Mouse (Mus musculus): Measurements from ENCODE around the gene Palld. TPM values are rescaled to one million over a fixed set of nuclear protein-coding genes. Genes with fewer than 3 reads are reported as not detected.

Palld gene
- polyA plus RNA-seq, 1 experiment from 2014 or later: 83.1 TPM

DNA sequence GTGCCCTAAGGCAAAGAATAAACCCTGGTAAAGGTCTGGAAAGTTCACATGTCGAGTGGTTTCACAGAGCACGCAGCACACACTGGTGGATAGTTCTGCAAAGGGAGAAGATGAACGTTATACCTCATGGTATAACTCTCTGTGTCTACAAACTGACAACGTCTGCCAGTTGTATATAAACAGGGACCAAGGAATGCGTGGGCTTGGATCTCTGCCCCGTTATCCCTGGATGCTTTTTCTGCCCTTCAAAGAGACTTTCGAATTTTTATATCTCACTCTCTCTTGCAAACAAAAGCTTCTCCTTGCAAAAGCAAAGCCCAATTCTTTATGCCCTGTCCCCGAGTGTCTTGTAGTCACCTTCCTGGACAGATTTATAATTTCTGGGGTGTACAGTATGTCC lies 319.9 kb downstream of the Palld start:
- Histone ChIP-seq H3K4me3 (replicated peaks; ENCODE audit: low read length) (no peak overlapping the region), H3K4me1 (ENCODE audit: control insufficient read depth, insufficient read depth, low read length) (peaks cover 34% of the 10 kb centered on the region), H3K9ac (ENCODE audit: low read length) (no peak overlapping the region), H3K4me2 (ENCODE audit: low read depth, low read length) (no peak overlapping the region), H3K9me3 (replicated peaks; ENCODE audit: control insufficient read depth, low read length) (no peaks in the 10 kb centered on the region), H3K27ac (ENCODE audit: low read length) (no peak overlapping the region), H3K27me3 (ENCODE audit: control insufficient read depth, insufficient read depth, low read length) (no peaks in the 10 kb centered on the region), H3K36me3 (ENCODE audit: control insufficient read depth, insufficient read depth, low read length) (0 out of 2 replicates have a peak, but pooled peaks cover 3% of the 10 kb centered on the region)
- ATAC-seq (ENCODE audit: insufficient read depth, low FRiP score): no peak
- 55% methylated on average over 8 of the region's 8 CpGs for WGBS

DNA sequence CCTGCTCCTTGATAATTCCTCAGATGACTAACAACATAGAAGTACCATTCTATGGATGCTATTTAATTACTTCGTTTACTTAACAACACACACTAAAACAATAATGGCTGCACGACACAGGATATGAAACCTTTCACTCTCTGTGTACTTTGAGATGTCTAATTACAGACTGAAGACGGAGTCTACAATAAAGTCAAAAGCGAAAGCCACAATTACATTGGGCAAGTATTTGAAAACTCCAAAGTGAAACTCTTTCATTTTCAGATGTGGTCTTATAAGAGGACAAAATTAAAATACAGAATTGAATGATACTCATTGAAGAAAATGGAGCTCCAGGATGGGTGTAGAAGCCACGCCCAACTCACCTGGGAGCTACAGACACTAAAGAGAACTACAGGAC lies 321.2 kb downstream of the Palld start:
- H3K27me3 ChIP-seq (ENCODE audit: control insufficient read depth, insufficient read depth, low read length): no peaks in the 10 kb centered on the region
- H3K4me2 ChIP-seq (ENCODE audit: low read depth, low read length): no peak overlapping the region
- H3K27ac ChIP-seq (ENCODE audit: low read length): no peak overlapping the region
- 83% methylated on average over 5 of the region's 5 CpGs for WGBS
- H3K9ac ChIP-seq (ENCODE audit: low read length): no peak overlapping the region
- no peaks in the 10 kb centered on the region for H3K9me3 ChIP-seq (replicated peaks; ENCODE audit: control insufficient read depth, low read length)
- no peak for ATAC-seq (ENCODE audit: insufficient read depth, low FRiP score)
- H3K4me1 ChIP-seq (ENCODE audit: control insufficient read depth, insufficient read depth, low read length): peaks cover 30% of the 10 kb centered on the region
- H3K4me3 ChIP-seq (replicated peaks; ENCODE audit: low read length): no peak overlapping the region
- H3K36me3 ChIP-seq (ENCODE audit: control insufficient read depth, insufficient read depth, low read length): 0 out of 2 replicates have a peak, but pooled peaks cover 3% of the 10 kb centered on the region

DNA sequence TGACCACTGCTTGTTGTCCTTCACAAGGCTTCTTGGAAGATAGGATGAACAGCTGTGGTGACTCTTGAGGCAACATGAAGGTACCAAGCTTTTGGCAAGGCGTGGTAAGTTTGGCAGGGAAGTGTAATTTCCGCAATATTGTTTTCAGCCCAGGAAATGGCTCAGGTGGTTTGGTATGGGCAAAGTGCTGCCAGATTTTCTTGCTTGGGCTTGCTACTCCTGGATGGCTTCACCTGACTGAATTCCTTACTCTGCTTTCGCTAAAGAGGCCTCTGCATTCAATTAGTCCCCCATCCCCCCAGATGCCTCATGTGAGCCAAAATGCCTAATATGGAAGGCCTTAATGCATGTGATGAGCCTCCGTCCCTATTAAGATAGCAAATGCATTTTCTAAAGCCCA lies 322.7 kb downstream of the Palld start:
- no peaks in the 10 kb centered on the region for H3K9me3 ChIP-seq (replicated peaks; ENCODE audit: control insufficient read depth, low read length)
- H3K36me3 ChIP-seq (ENCODE audit: control insufficient read depth, insufficient read depth, low read length): no peaks in the 10 kb centered on the region
- no peak overlapping the region for H3K27ac ChIP-seq (ENCODE audit: low read length)
- H3K4me3 ChIP-seq (replicated peaks; ENCODE audit: low read length): no peak overlapping the region
- no peak for ATAC-seq (ENCODE audit: insufficient read depth, low FRiP score)
- peaks cover 22% of the 10 kb centered on the region for H3K4me1 ChIP-seq (ENCODE audit: control insufficient read depth, insufficient read depth, low read length)
- WGBS: 69% methylated on average over 4 of the region's 4 CpGs
- no peaks in the 10 kb centered on the region for H3K27me3 ChIP-seq (ENCODE audit: control insufficient read depth, insufficient read depth, low read length)
- no peak overlapping the region for H3K4me2 ChIP-seq (ENCODE audit: low read depth, low read length)
- no peak overlapping the region for H3K9ac ChIP-seq (ENCODE audit: low read length)

DNA sequence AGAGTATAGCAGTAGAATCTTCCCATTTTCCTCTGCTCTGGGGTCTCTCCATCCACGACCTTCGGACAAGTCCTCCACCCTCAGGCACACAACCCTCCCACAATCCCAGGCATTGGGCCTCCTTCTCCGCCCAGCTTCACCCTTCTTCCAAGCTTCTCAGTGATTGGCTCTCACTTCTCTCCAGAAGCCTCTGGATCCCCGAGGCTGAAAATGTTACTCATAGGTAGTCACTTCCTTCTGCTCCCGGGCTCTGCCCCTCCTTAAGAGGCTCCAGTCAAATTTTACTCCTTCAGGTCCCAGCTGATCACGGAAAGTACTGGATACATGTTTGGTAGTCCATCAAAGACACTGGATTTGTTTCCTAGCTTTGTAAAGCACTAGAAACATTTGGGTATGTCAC lies 323.7 kb downstream of the Palld start:
- 76% methylated on average over 6 of the region's 6 CpGs for WGBS
- ATAC-seq (ENCODE audit: insufficient read depth, low FRiP score): no peak

DNA sequence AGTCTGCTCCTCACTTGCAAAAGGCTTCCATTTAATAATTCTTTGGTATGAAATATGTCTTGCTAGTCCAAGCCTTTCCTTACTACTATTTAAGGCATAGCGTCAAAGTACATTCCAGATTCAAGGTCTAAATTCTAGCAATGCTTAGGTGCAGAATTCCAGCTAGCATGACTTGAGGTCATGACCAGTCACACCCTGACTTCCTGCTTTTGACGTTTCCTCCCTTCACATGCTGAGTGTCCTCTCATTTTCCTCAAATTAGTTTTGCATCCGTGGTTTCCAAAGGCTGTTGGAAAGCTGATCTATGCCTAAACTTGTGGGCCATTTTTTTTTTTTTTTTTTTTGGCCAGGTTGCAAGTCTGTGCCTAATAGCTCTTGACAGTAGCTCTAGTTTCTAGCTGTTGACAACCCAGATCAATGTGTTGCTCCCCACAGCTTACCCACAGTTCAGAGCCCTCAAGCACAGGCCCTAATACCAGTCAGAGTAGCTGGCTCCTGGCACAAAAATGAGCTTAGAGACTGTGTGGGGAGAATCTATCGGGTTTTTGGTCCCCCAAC lies 327.3 kb downstream of the Palld start:
- H3K4me1 ChIP-seq (ENCODE audit: control insufficient read depth, insufficient read depth, low read length): peaks cover 16% of the 10 kb centered on the region; the same call in 1 of the 2 replicates
- no peaks in the 10 kb centered on the region for H3K27me3 ChIP-seq (ENCODE audit: control insufficient read depth, insufficient read depth, low read length)
- H3K27ac ChIP-seq (ENCODE audit: low read length): no peak overlapping the region
- H3K4me3 ChIP-seq (replicated peaks; ENCODE audit: low read length): no peak overlapping the region
- no peak overlapping the region for H3K4me2 ChIP-seq (ENCODE audit: low read depth, low read length)
- WGBS: 54% methylated on average over 4 of the region's 4 CpGs
- H3K36me3 ChIP-seq (ENCODE audit: control insufficient read depth, insufficient read depth, low read length): no peaks in the 10 kb centered on the region
- no peak overlapping the region for H3K9ac ChIP-seq (ENCODE audit: low read length)
- H3K9me3 ChIP-seq (replicated peaks; ENCODE audit: control insufficient read depth, low read length): no peaks in the 10 kb centered on the region
- ATAC-seq (ENCODE audit: insufficient read depth, low FRiP score): no peak

More for the DNA sequence above, 323.7 kb downstream of the Palld start:
- no peaks in the 10 kb centered on the region for H3K9me3 ChIP-seq (replicated peaks; ENCODE audit: control insufficient read depth, low read length)
- H3K9ac ChIP-seq (ENCODE audit: low read length): no peak overlapping the region
- peaks cover 21% of the 10 kb centered on the region for H3K4me1 ChIP-seq (ENCODE audit: control insufficient read depth, insufficient read depth, low read length)
- no peak overlapping the region for H3K27ac ChIP-seq (ENCODE audit: low read length)
- H3K36me3 ChIP-seq (ENCODE audit: control insufficient read depth, insufficient read depth, low read length): no peaks in the 10 kb centered on the region
- H3K4me3 ChIP-seq (replicated peaks; ENCODE audit: low read length): no peak overlapping the region
- no peak overlapping the region for H3K4me2 ChIP-seq (ENCODE audit: low read depth, low read length)
- no peaks in the 10 kb centered on the region for H3K27me3 ChIP-seq (ENCODE audit: control insufficient read depth, insufficient read depth, low read length)

DNA sequence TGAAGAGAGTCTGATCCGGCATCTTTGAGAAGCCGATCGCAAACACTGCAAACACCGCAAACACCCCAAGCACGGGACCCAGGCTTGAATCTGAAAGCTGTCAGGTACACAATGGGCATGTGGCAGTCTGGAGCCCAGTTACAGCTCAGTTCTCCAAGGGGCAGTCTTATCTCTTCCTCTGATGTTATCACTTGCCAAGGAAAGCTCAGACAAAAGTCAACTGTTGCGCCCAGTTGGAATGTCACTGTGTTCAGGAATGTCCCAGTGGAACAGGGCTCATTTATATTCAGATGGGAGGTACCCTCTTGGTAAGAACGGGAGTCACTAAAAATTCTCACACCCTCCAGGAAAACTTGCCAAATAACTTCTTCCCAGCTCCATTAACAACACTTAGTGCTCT lies 328.0 kb downstream of the Palld start:
- H3K27ac ChIP-seq (ENCODE audit: low read length): no peak overlapping the region
- H3K4me1 ChIP-seq (ENCODE audit: control insufficient read depth, insufficient read depth, low read length): peaks cover 10% of the 10 kb centered on the region; the same call in 1 of the 2 replicates
- H3K27me3 ChIP-seq (ENCODE audit: control insufficient read depth, insufficient read depth, low read length): no peaks in the 10 kb centered on the region
- no peak overlapping the region for H3K9ac ChIP-seq (ENCODE audit: low read length)
- 63% methylated on average over 7 of the region's 7 CpGs for WGBS
- ATAC-seq (ENCODE audit: insufficient read depth, low FRiP score): peak; percentile 58; the same call in 1 of the 2 replicates
- peak overlapping the region; percentile 5; the same call in 1 of the 2 replicates for H3K4me2 ChIP-seq (ENCODE audit: low read depth, low read length)
- no peaks in the 10 kb centered on the region for H3K9me3 ChIP-seq (replicated peaks; ENCODE audit: control insufficient read depth, low read length)
- H3K4me3 ChIP-seq (replicated peaks; ENCODE audit: low read length): no peak overlapping the region
- no peaks in the 10 kb centered on the region for H3K36me3 ChIP-seq (ENCODE audit: control insufficient read depth, insufficient read depth, low read length)

DNA sequence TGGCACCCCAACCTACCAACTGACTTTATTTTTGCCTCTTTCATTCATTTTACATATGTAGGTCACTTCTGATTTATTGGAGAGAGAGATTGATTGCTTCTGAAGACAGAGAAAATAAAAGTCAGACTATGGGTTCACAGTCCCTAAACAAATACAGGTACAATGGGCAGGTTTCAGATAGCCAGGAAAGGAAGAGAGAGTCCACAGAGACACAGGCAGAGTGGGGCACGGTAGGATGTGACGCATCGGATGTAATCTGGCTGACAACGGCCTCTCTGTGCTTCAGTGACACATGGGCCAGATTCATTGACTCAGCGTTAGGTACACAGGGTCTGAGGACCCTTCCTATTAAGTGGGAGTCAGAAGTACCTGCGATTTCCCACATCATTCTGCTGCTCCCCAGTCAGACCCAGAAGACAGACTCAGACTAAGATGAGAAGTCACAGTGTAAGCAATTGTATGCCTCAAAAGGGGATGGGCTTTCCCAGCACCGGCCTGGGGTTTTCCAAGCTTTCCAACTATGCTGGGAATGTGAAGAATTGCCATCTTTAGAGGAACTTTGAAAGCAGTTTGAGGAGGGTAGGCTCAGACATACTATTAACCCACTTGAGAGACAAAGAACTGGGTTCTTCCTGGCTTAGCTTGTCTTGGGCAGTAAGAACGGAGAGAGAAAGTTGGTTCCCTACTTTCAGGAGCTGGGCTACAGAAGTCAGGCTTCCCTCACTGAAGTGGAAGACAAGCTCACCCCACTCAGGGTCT lies 329.1 kb downstream of the Palld start:
- Histone ChIP-seq H3K9me3 (replicated peaks; ENCODE audit: control insufficient read depth, low read length) (no peaks in the 10 kb centered on the region), H3K4me2 (ENCODE audit: low read depth, low read length) (no peak overlapping the region), H3K4me3 (replicated peaks; ENCODE audit: low read length) (no peak overlapping the region), H3K9ac (ENCODE audit: low read length) (no peak overlapping the region), H3K4me1 (ENCODE audit: control insufficient read depth, insufficient read depth, low read length) (peaks cover 10% of the 10 kb centered on the region; the same call in 1 of the 2 replicates), H3K27me3 (ENCODE audit: control insufficient read depth, insufficient read depth, low read length) (no peaks in the 10 kb centered on the region), H3K36me3 (ENCODE audit: control insufficient read depth, insufficient read depth, low read length) (no peaks in the 10 kb centered on the region), H3K27ac (ENCODE audit: low read length) (no peak overlapping the region)
- no peak for ATAC-seq (ENCODE audit: insufficient read depth, low FRiP score)
- 62% methylated on average over 8 of the region's 8 CpGs for WGBS

DNA sequence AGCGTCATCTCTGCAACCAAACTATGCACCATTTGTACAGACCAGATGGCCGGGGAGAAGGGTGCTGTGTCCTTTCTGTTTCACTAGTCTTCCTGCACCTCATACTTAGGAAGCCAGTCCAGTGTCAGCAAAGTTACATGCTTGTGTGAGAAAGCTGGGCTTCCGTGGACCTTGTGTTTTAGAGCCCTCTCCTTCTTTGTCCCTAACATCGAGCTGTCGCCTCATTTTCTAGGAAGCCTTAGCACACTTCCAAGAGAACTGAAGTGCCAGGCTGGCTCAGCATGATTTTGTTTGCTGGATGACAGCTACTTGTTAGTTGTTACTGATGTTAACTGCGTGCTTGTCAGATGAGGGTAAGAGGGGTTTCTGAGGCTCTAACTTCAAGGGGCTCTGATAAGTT lies 329.8 kb downstream of the Palld start:
- Histone ChIP-seq H3K27ac (ENCODE audit: low read length) (no peak overlapping the region), H3K9ac (ENCODE audit: low read length) (no peak overlapping the region), H3K4me2 (ENCODE audit: low read depth, low read length) (no peak overlapping the region), H3K4me1 (ENCODE audit: control insufficient read depth, insufficient read depth, low read length) (peaks cover 10% of the 10 kb centered on the region; the same call in 1 of the 2 replicates), H3K4me3 (replicated peaks; ENCODE audit: low read length) (no peak overlapping the region), H3K36me3 (ENCODE audit: control insufficient read depth, insufficient read depth, low read length) (no peaks in the 10 kb centered on the region), H3K27me3 (ENCODE audit: control insufficient read depth, insufficient read depth, low read length) (no peaks in the 10 kb centered on the region), H3K9me3 (replicated peaks; ENCODE audit: control insufficient read depth, low read length) (no peaks in the 10 kb centered on the region)
- whole genome bisulfite sequencing: 75% methylated on average over 6 of the region's 6 CpGs
- no peak for ATAC-seq (ENCODE audit: insufficient read depth, low FRiP score)

DNA sequence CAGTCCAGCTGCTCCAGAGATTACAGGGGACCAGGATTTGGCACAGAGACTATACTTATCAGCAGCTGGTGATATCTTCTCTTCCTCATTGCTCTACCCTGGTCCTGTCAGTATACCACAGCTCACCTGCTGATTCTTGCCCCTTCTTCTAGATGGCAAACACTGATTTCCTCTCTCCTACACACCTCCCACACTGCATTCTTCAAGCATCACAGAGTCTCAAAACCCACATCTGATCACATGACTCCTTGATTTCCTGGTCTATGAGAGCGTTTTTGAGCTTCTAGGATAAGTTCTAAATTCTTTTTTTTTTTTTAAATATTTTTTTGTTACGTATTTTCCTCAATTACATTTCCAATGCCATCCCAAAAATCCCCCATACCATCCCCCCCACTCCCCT lies 331.9 kb downstream of the Palld start:
- no peak overlapping the region for H3K27ac ChIP-seq (ENCODE audit: low read length)
- 95% methylated on average over 2 of the region's 2 CpGs for whole genome bisulfite sequencing
- H3K4me2 ChIP-seq (ENCODE audit: low read depth, low read length): no peak overlapping the region
- peaks cover 10% of the 10 kb centered on the region; the same call in 1 of the 2 replicates for H3K4me1 ChIP-seq (ENCODE audit: control insufficient read depth, insufficient read depth, low read length)
- no peaks in the 10 kb centered on the region for H3K36me3 ChIP-seq (ENCODE audit: control insufficient read depth, insufficient read depth, low read length)
- H3K27me3 ChIP-seq (ENCODE audit: control insufficient read depth, insufficient read depth, low read length): no peaks in the 10 kb centered on the region
- H3K4me3 ChIP-seq (replicated peaks; ENCODE audit: low read length): no peak overlapping the region
- H3K9me3 ChIP-seq (replicated peaks; ENCODE audit: control insufficient read depth, low read length): no peaks in the 10 kb centered on the region
- ATAC-seq (ENCODE audit: insufficient read depth, low FRiP score): no peak
- no peak overlapping the region for H3K9ac ChIP-seq (ENCODE audit: low read length)

Measured in stomach, embryonic 16.5 days (tissue).